Mouse (Mus musculus) bone marrow, adult 2 months (tissue): ENCODE measurements around the gene B830017H08Rik.

Experiments
- CTCF ChIP-seq: fragments of 200-500 bp; IDR thresholded peaks from 2 replicates; pipeline ENCODE4 v1.5.1; 2011; ENCODE audit warnings: low read length, control low read depth; ENCODE audit not compliant: control insufficient read depth, insufficient read depth
- POLR2A ChIP-seq: fragments of 200-500 bp; IDR thresholded peaks from 2 replicates; pipeline ENCODE4 v1.6.1; 2011; ENCODE audit warnings: low read depth, mild to moderate bottlenecking, control low read depth, low read length, borderline replicate concordance; ENCODE audit not compliant: control insufficient read depth

- TF ChIP-seq POLR2A (no peak), CTCF (no peak)
Measured at GRCm38 (mm10) chr16:17803675-17804448, 29.1 kb upstream of the B830017H08Rik start.
